Mouse (Mus musculus) ovary, adult 18-20 months (tissue): ENCODE data around the gene Mia2.
A peak's percentile ranks its signal among the peaks of the same experiment; 100 is the strongest.
"Not testable (repeated sequence)": the region's sequence is repeated elsewhere in the genome, so short reads cannot be mapped to it uniquely, and the experiment has no call there.

Experiments
- DNase-seq: peaks from one replicate; pipeline ENCODE4 v3.0.0; 2022; ENCODE audit warnings: low spot score, mixed read lengths

Gene Mia2

GRCm38 (mm10) chr12:59095104-59096025, at the start of gene Mia2:
Gene Mia2 (plus strand): TSS chr12:59095799.
- no peak for DNase-seq

GRCm38 (mm10) chr12:59052470-59052869, 43.1 kb upstream of the Mia2 start:
- DNase-seq, result no peak

GRCm38 (mm10) chr12:59053166-59053565, 42.4 kb upstream of the Mia2 start:
- DNase-seq, result no peak

- no peak for DNase-seq
These were observed 41.6 kb upstream of the Mia2 start for GRCm38 (mm10) chr12:59053976-59054375.

GRCm38 (mm10) chr12:59055196-59055850, 40.3 kb upstream of the Mia2 start:
- DNase-seq, result peak; percentile 41

GRCm38 (mm10) chr12:59056222-59056621, 39.4 kb upstream of the Mia2 start:
- DNase-seq, result no peak

GRCm38 (mm10) chr12:59058242-59058641, 37.4 kb upstream of the Mia2 start:
- DNase-seq, result not testable (repeated sequence)

GRCm38 (mm10) chr12:59060322-59060721, 35.3 kb upstream of the Mia2 start:
- no peak for DNase-seq

- peak; percentile 66 for DNase-seq
These were observed 34.5 kb upstream of the Mia2 start, which contains the start of gene Trappc6b for GRCm38 (mm10) chr12:59060993-59061595. Gene Trappc6b (minus strand): TSS chr12:59061472.

GRCm38 (mm10) chr12:59064837-59065236, 30.8 kb upstream of the Mia2 start:
- no peak for DNase-seq

- DNase-seq, result no peak
These were observed 29.8 kb upstream of the Mia2 start for GRCm38 (mm10) chr12:59065776-59066175.

- peak; percentile 97 for DNase-seq
These were observed 29.0 kb upstream of the Mia2 start, which contains the start of gene Pnn for GRCm38 (mm10) chr12:59066448-59067077. Gene Pnn (plus strand): TSS chr12:59066884.

GRCm38 (mm10) chr12:59067095-59067494, 28.5 kb upstream of the Mia2 start:
- peak; percentile 7 for DNase-seq

- no peak for DNase-seq
These were observed 26.8 kb upstream of the Mia2 start for GRCm38 (mm10) chr12:59068791-59069190.

GRCm38 (mm10) chr12:59072286-59072685, 23.3 kb upstream of the Mia2 start:
- no peak for DNase-seq

- DNase-seq, result no peak
These were observed 21.5 kb upstream of the Mia2 start for GRCm38 (mm10) chr12:59074052-59074451.

GRCm38 (mm10) chr12:59076996-59077395, 18.6 kb upstream of the Mia2 start:
- no peak for DNase-seq

- DNase-seq, result no peak
These were observed 17.7 kb upstream of the Mia2 start for GRCm38 (mm10) chr12:59077883-59078282.

GRCm38 (mm10) chr12:59080461-59080860, 15.1 kb upstream of the Mia2 start:
- DNase-seq, result no peak

GRCm38 (mm10) chr12:59084446-59084845, 11.2 kb upstream of the Mia2 start:
- no peak for DNase-seq

GRCm38 (mm10) chr12:59086171-59086570, 9.4 kb upstream of the Mia2 start:
- no peak for DNase-seq

- no peak for DNase-seq
These were observed 2.1 kb upstream of the Mia2 start for GRCm38 (mm10) chr12:59093543-59093942.
